Mouse (Mus musculus) cerebellum, adult 2 months (tissue): ENCODE results near the gene Gmcl1.
A peak's percentile ranks its signal among the peaks of the same experiment; 100 is the strongest.

ENCODE experiments used
- CTCF ChIP-seq: fragments of 200-500 bp; IDR thresholded peaks from 2 replicates; pipeline ENCODE4 v1.5.1; 2011; ENCODE audit warnings: low read depth, mild to moderate bottlenecking, control low read depth, low read length, moderate library complexity, borderline replicate concordance; ENCODE audit not compliant: insufficient read depth
- POLR2A ChIP-seq: fragments of 200-500 bp; IDR thresholded peaks from 2 replicates; pipeline ENCODE4 v1.6.1; 2011; ENCODE audit warnings: low read length, control low read depth, borderline replicate concordance; ENCODE audit not compliant: insufficient read depth

- no peak for TF ChIP-seq CTCF
- peak; percentile 55 for TF ChIP-seq POLR2A
Measured at GRCm38 (mm10) chr6:86668580-86669239, 64.5 kb downstream of the Gmcl1 start, which contains the start of gene Mxd1.
